Mouse (Mus musculus) left cerebral cortex, adult 2 months (tissue): Measurements from ENCODE around the gene Utrn. TPM values are rescaled to one million over a fixed set of nuclear protein-coding genes. Genes with fewer than 3 reads are reported as not detected.

ENCODE experiments used
- DNase-seq, 2 experiments: peaks; one replicate each; pipeline ENCODE4 v3.0.0; 2021 to 2022; ENCODE audit warnings: low spot score in 2 of 2, mixed read lengths in 1 of 2; ENCODE audit errors: extremely low spot score in 1 of 2
- H3K27ac ChIP-seq: fragments of 200-600 bp; 2 replicates; pipeline ENCODE4 v1.8.1; 2022
- H3K4me3 ChIP-seq: fragments of 200-600 bp; 2 replicates; pipeline ENCODE4 v1.8.1; 2022
- CTCF ChIP-seq: fragments of 200-600 bp; IDR thresholded peaks from 2 replicates; pipeline ENCODE4 v1.8.1; 2022; ENCODE audit warnings: antibody characterized with exemption, mild to moderate bottlenecking, moderate library complexity
- intact Hi-C: fragments of 180-260 bp; cut with DNase I; formaldehyde crosslinking; loops from one replicate; pipeline ENCODE4 v1.15.1; 2025
- total RNA-seq, 2 experiments: library from RNA; stranded (reverse); gene quantifications; 2 replicates each; pipeline ENCODE4 v1.2.3; 2021

Gene Utrn
- total RNA-seq, 2 experiments from 2014 or later, result 65.4 to 69.3 TPM

DNA sequence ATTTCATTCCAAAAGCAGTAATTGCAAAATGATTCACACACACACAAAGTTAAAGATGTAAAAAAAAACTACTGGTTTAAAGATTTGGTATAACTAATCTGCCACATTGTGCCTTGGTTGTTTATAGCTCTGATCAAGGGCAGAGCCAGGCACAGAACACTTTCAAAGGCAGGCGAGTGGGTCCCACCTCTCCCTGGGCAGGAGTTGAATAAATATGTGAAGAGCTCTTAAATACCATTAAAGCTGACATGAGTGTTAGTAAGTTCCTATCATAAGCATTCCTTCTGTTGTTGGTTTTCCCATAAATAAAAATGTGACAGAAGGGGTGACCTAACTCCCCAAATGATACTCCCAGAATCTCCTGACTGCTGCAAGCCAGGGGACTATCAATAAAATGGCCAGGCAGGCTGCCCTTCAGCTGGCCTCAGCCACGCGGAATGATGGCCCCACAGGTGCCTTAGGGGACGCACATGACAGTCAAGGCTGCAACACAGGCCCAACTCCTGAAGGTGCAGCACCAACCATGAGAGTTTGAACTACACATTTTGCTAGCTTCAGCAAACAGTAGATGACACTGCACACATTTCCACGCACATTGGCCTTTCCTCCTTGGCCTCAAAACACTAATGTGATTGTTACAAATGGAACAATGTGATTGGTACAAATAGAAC lies 152.4 kb downstream of the Utrn start:
- H3K4me3 ChIP-seq, result no peak overlapping the region
- no peak for DNase-seq
- intact Hi-C loops, result no loop called here
- no peak for TF ChIP-seq CTCF
- H3K27ac ChIP-seq, result no peak overlapping the region

DNA sequence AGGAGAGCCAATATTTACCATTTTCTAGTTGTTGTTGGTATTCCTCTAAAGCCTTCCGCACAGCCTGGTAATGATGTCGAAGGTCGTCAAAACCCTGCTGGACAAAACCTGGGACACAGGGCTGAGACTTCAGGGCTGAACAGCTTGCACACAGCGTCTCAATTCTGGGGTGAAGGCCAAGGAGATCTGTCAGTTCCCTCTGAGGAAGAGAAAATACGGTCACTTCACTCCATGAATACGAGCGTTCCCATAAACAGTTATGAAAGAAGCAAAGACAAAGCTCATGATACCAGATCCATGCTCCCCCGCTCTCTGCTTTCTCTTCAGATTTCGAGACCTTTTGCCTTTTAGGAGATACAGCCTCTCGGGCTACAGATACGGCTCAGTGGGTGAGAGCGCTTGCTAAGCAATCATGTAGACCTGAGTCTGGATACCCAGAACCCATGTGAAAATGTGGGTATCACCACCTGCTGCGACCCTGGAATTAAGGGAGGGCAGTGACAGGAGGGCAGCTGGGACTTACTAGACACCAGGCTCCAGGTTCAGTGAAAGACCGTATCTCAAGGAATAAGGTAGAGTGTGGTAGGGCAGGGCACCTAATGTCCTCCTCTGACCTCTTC lies 155.8 kb downstream of the Utrn start:
- intact Hi-C loops, result no loop called here
- Histone ChIP-seq H3K4me3 (no peak overlapping the region), H3K27ac (no peak overlapping the region)
- TF ChIP-seq CTCF, result no peak
- DNase-seq, result no peak

GRCm38 (mm10) chr10:12711332-12711831 lies 157.8 kb downstream of the Utrn start:
- H3K4me3 ChIP-seq, result no peak overlapping the region
- intact Hi-C loops, result no loop called here
- TF ChIP-seq CTCF, result no peak
- no peak overlapping the region for H3K27ac ChIP-seq
- DNase-seq, result no peak

GRCm38 (mm10) chr10:12706516-12706915 lies 162.6 kb downstream of the Utrn start:
- no peak for TF ChIP-seq CTCF
- intact Hi-C loops, result no loop called here
- H3K27ac ChIP-seq, result no peak overlapping the region
- no peak for DNase-seq
- H3K4me3 ChIP-seq, result no peak overlapping the region

GRCm38 (mm10) chr10:12705990-12706389 lies 163.2 kb downstream of the Utrn start:
- no peak for TF ChIP-seq CTCF
- Histone ChIP-seq H3K4me3 (no peak overlapping the region), H3K27ac (no peak overlapping the region)
- DNase-seq, result no peak
- intact Hi-C loops, result no loop called here

GRCm38 (mm10) chr10:12704290-12704689 lies 164.9 kb downstream of the Utrn start:
- no peak overlapping the region for H3K4me3 ChIP-seq
- intact Hi-C loops, result no loop called here
- TF ChIP-seq CTCF, result no peak
- DNase-seq, result no peak
- H3K27ac ChIP-seq, result no peak overlapping the region

GRCm38 (mm10) chr10:12703526-12703925 lies 165.6 kb downstream of the Utrn start:
- H3K4me3 ChIP-seq, result no peak overlapping the region
- TF ChIP-seq CTCF, result no peak
- no peak for DNase-seq
- intact Hi-C loops, result no loop called here
- no peak overlapping the region for H3K27ac ChIP-seq

- no peak overlapping the region for H3K27ac ChIP-seq
- no peak for DNase-seq
- TF ChIP-seq CTCF, result no peak
- H3K4me3 ChIP-seq, result no peak overlapping the region
- intact Hi-C loops, result no loop called here
Measured at GRCm38 (mm10) chr10:12702140-12702539, 167.0 kb downstream of the Utrn start.

- H3K4me3 ChIP-seq, result no peak overlapping the region
- no peak for DNase-seq
- no peak overlapping the region for H3K27ac ChIP-seq
- no peak for TF ChIP-seq CTCF
- intact Hi-C loops, result no loop called here
Measured at GRCm38 (mm10) chr10:12701694-12702093, 167.5 kb downstream of the Utrn start.

DNA sequence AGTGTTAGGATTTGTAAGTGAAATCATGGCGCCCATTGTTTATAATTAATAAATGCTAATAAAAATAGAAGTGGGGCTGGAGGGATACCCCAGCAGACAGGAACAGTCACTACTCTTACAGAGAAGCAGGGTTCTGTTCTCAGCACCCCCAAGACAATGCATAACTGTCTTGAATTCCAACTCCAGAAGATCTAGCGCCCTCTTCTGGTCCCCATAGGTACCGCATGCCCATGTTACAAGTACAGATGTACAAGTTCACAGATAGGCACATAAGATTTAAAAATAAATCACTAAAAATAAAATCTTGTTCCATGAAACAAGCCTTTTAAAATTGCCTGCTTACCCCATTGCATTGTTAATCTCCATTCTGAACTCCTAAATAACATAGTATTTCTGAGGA lies 168.6 kb downstream of the Utrn start:
- TF ChIP-seq CTCF, result peak; percentile 40
- no peak overlapping the region for H3K4me3 ChIP-seq
- intact Hi-C loops, result no loop called here
- no peak overlapping the region for H3K27ac ChIP-seq
- DNase-seq, result no peak

DNA sequence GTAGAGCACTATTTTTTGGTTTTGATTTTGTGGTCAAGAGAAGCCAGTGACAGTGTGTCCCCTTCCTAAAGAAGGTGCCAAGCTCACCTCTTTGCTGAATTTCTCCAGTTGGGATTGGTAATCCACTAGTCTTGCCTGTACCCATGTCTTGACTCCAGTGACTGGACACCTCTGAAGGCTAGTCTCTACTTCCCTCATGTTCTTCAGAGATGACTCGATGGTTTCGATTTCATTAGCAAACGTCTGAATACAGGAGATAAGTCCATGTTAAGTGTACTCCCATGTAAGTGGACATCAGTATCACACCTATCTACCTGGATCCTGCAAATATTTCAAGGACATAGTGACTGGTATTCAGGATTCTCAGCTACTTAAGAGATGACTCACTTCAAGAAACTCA lies 171.3 kb downstream of the Utrn start:
- no peak for DNase-seq
- Histone ChIP-seq H3K4me3 (no peak overlapping the region), H3K27ac (no peak overlapping the region)
- intact Hi-C loops, result no loop called here
- no peak for TF ChIP-seq CTCF

DNA sequence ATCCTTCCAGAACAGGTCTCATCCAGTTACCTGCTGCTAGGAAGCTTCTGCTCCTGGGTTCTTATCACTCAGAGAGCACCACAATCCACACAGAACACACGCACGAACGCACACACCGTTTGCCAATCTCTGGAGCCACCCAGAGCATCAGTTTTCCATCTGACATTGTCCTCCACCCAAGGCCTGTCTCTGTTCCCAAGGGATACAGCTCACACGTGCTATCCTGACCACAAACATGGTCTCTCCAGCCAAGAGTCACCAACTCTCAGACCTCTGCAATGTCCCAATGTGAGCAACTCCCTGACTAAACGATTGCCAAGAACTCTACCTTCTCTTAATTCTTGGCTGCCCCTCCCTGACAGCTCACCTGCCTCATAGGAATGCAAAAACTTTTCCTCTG lies 172.5 kb downstream of the Utrn start:
- no peak for DNase-seq
- intact Hi-C loops, result no loop called here
- H3K27ac ChIP-seq, result no peak overlapping the region
- no peak for TF ChIP-seq CTCF
- no peak overlapping the region for H3K4me3 ChIP-seq

GRCm38 (mm10) chr10:12694774-12695173 lies 174.4 kb downstream of the Utrn start:
- no peak overlapping the region for H3K27ac ChIP-seq
- TF ChIP-seq CTCF, result no peak
- no peak for DNase-seq
- no peak overlapping the region for H3K4me3 ChIP-seq
- intact Hi-C loops, result loop anchor here (5.0 kb wide), 2 partner anchors 173 to 303 kb away; partner anchors contain the start of gene Utrn
